Mouse (Mus musculus): ENCODE data around the gene Psmb9.
A peak's percentile ranks its signal among the peaks of the same experiment; 100 is the strongest.
"Not testable (repeated sequence)": the region's sequence is repeated elsewhere in the genome, so short reads cannot be mapped to it uniquely, and the experiment has no call there.

Psmb9 gene

DNA sequence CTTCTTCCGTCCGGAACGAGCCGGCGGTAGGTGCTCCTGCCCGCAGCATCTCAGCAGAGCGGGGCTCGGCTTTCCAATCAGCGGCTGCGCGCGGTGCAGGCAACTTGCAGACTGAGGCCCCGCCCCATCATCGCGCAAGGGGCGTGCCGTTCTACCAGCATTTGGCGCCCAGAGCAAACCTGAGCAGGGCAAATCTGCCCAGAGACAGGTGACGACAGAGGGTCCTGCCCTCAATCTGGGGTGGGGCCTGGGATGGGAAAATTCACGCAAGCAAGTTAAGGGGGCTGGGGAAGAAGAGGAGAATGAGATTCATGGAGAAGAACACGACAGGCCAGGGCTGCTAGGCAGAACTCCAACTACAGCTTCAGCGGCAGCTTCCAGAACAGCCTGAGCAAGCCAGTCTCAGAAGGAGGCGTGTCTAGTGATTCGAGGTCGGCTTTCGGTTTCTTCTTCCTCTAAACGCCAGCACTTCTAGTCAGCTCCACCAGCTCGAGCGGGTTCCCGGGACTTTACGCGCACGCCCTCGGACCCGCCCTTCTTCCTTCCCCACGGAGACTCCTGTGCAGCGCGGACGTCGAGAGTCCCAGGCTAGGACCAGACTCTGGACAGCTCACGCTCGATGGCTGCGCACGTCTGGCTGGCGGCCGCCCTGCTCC is at the start of gene Psmb9, which contains the start of gene Tap1:
Gene Psmb9 (minus strand): TSS at position 504 of the 656 bp plus-strand sequence.
Gene Tap1 (plus strand): TSS at position 293 of the 656 bp plus-strand sequence.
- DNase-seq = peak; percentile 99 to 100

GRCm38 (mm10) chr17:34236691-34237090 is 49.1 kb upstream of the Psmb9 start:
- DNase-seq = no peak

GRCm38 (mm10) chr17:34234926-34235325 is 47.4 kb upstream of the Psmb9 start:
- peak; percentile 88 to 89 for DNase-seq

DNA sequence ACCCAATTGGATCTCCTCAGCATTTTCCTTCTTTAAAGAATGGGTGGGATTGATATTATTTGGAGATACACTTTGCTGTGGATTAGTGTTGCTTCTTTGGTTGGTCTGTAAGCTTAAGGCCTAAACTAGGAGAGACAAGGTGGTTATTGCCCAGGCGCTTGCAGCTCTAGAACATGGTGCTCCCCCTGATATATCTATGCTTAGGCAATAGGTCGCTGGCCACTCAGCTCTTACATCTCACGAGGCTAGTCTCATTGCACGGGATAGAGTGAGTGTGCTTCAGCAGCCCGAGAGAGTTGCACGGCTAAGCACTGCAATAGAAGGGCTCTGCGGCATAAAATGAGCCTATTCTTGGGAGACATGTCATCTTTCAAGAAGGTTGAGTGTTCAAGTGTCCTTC is 44.5 kb upstream of the Psmb9 start:
- DNase-seq = not testable (repeated sequence)

DNA sequence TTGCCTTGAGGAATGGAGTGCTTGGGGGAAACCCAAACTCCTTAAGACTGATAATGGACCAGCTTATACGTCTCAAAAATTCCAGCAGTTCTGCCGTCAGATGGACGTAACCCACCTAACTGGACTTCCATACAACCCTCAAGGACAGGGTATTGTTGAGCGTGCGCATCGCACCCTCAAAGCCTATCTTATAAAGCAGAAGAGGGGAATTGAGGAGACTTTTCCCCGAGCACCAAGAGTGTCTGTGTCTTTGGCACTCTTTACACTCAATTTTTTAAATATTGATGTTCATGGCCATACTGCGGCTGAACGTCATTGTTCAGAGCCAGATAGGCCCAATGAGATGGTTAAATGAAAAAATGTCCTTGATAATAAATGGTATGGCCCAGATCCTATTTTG is 43.4 kb upstream of the Psmb9 start:
- not testable (repeated sequence) for DNase-seq

- DNase-seq = not testable (repeated sequence)
These were observed 38.3 kb upstream of the Psmb9 start for GRCm38 (mm10) chr17:34225911-34226310.

- DNase-seq = no peak
These were observed 37.9 kb upstream of the Psmb9 start for GRCm38 (mm10) chr17:34225426-34225825.

DNA sequence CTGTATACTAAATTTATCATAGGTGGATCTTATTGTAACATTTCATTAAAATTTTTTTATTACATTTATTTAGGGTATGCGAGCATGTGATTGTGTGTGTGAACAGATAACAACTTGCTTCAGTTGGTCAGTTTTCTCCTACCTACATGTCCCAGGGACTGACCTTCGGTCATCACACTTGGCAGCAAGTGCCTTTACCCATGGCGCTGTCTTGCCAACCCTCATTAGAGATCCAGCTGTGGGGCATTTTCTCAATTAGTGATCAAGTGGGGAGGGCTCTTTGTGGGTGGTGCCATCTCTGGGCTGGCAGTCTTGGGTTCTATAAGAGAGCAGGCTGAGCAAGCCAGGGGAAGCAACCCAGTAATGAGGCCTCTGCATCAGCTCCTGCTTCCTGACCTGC is 37.3 kb upstream of the Psmb9 start:
- DNase-seq = no peak

GRCm38 (mm10) chr17:34220401-34220800 is 32.8 kb upstream of the Psmb9 start:
- not testable (repeated sequence) for DNase-seq

DNA sequence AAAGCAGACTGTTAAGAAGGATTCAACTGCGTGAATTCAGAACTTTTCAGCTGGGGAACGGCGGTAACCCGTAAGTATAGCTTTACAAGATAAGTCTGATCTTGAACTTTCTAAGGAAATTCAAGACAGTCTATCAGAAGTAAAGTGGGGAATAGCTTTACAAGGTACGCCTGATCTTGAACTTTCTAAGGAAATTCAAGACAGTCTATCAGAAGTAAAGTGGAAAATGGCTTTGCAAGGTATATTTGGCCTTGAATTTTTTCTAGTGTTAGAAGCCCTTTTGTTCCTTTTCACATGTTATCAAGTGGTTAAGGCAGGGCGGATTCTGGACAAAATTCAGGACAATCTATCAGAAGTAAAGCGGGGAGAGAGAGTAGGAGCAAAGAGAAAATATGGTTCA is 32.2 kb upstream of the Psmb9 start:
- not testable (repeated sequence) for DNase-seq

DNA sequence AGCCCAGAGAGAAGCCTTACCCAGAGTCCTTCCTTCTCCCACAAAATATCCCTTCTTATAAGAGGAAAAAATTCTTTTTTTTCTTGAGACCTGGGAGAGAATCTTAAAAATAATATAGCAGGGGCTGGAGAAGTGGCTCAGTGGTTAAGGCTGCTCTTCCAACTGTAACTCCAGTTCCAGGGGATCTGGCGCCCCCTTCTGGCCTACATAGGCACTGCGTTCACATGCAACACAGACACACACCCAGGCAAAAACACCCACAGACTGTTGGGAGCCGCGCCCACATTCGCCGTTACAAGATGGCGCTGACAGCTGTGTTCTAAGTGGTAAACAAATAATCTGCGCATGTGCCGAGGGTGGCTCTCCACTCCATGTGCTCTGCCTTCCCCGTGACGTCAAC is 31.5 kb upstream of the Psmb9 start:
- peak; percentile 82 to 87 for DNase-seq

DNA sequence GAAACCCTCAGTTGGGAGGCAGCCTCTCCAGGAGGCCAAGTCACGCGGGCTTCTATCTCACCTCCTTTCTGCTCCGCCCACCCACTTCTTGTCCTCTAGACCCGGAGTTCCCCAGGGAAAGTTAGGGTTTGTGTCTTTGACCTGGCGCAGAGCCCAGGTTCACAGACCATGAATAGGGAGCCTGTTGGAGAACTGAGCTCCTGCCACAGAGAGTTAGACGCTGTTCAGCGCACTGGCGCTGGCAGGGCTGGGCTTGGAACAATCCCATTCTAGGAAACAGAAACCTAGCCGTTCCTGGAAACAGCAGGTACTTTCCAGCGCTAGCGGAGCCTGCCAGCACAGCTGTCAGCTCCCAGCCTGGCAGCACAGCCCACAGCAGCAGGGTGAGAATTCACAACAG is 31.1 kb upstream of the Psmb9 start:
- peak; percentile 27 to 44 for DNase-seq

DNA sequence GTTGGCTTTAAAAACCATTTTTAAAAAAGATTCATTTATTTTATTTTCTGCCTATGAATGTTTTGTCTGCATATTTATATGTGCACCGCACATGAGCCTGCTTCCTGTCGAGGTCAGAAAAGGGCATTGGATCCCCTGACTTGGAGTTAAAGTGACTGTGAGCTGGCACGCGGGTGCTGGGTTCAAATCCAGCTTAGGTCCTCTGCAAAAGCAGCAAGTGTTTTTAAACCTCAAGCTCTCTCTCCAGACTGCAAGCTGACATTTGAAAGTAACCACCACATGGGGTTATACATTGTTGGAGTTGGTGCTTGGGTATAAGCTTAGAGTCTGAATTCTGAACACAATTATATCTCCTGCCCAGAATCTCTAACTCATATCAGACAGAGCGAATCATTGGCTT is 30.4 kb upstream of the Psmb9 start:
- DNase-seq = no peak

GRCm38 (mm10) chr17:34217216-34217928 is 29.8 kb upstream of the Psmb9 start:
- DNase-seq = no peak

- no peak for DNase-seq
These were observed 27.6 kb upstream of the Psmb9 start for GRCm38 (mm10) chr17:34215176-34215575.

DNA sequence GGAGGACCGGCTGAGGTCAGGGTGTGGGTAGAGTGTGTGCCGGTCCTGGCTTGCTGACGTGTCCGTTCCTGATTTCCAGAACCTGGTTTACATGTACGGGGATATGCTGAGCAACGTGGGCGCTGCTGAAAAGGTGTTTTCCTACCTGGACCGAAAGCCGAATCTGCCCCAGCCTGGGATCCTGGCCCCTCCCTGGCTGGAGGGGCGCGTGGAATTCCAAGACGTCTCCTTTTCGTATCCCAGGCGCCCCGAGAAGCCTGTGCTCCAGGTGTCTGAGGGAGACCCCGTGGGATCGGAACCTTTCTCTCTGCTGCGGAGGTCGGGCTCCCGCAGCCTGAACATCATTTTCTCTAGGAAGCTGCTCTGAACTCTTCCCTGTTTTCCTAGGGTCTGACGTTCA is 26.4 kb upstream of the Psmb9 start:
- DNase-seq = no peak

GRCm38 (mm10) chr17:34211746-34212365 is 24.3 kb upstream of the Psmb9 start:
- DNase-seq = peak; percentile 81 to 87

GRCm38 (mm10) chr17:34210599-34210998 is 23.0 kb upstream of the Psmb9 start:
- DNase-seq = peak; percentile 55 to 70

GRCm38 (mm10) chr17:34209680-34210079 is 22.1 kb upstream of the Psmb9 start:
- peak; percentile 52 to 53 for DNase-seq

- DNase-seq = peak in 1 of 2 experiments; percentile 20
These were observed 20.9 kb upstream of the Psmb9 start for GRCm38 (mm10) chr17:34208421-34208820.

DNA sequence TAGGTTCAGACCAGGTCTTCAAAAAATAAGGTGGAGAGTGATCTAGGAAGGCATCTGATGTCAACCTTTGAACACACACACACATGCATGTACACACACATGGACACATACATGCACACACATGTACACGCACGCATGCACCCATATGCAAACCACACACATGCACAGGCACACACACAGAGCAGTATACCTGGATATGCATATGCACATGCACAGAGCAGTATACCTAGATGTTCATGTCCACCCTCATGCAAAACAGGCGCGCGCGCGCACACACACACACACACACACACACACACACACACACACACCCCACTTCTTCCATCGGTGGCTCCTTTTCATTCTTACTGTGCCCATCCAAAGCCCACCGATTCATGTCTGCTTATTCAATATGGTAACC is 20.3 kb upstream of the Psmb9 start:
- DNase-seq = peak in 1 of 2 experiments; percentile 16

DNA sequence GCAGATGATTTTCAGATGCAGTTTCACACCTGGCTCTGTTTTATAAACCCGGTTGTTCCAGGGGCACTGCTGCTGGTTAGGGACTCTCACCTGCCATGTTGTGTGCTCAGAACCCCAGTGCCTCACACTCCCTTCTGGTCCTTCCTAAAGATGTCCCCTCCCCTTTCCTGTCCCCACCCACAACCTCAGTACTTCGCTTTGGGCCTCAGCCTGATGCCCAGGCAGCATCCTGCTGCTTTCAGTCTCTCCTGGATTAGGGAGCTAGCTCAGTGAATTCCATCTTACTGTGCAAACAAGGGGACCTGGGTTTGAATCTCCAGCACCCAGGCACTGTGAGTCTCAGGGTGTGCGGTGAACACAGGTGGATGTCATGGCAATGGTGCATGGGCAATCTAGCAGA is 19.9 kb upstream of the Psmb9 start:
- peak; percentile 48 to 67 for DNase-seq

GRCm38 (mm10) chr17:34206731-34207130 is 19.2 kb upstream of the Psmb9 start:
- DNase-seq = peak in 1 of 2 experiments; percentile 14

GRCm38 (mm10) chr17:34205746-34206176 is 18.2 kb upstream of the Psmb9 start:
- DNase-seq = peak; percentile 51 to 59

Data from thymus, postnatal 36 days (tissue).